Mouse (Mus musculus) limb, embryonic 14.5 days (tissue): Measurements from ENCODE around the gene Uba1. TPM values are rescaled to one million over a fixed set of nuclear protein-coding genes. Genes with fewer than 3 reads are reported as not detected.

Experiments used
- ATAC-seq: fragments of 200-750 bp; cut with Nextera tagmentation; 2 replicates; pipeline ENCODE4 v1.8.0; 2017; ENCODE audit warnings: low read depth, moderate number of reproducible peaks, moderate TSS enrichment; ENCODE audit not compliant: low FRiP score
- DNase-seq: peaks from one replicate; pipeline ENCODE4 v3.0.0-alpha.2; 2015; ENCODE audit warnings: low spot score
- H3K27ac ChIP-seq: fragments of 300-500 bp; sonication (generic); replicated peaks from 2 replicates; pipeline ENCODE4 v1.5.1; 2014; ENCODE audit warnings: low read depth, mild to moderate bottlenecking, low read length, moderate library complexity, mixed read lengths
- H3K27me3 ChIP-seq: fragments of 300-500 bp; sonication (generic); 2 replicates; pipeline ENCODE4 v1.6.1; 2014; ENCODE audit warnings: low read length, mixed read lengths; ENCODE audit not compliant: control insufficient read depth, insufficient read depth
- H3K36me3 ChIP-seq: fragments of 300-500 bp; sonication (generic); 2 replicates; pipeline ENCODE4 v1.6.1; 2014; ENCODE audit warnings: mild to moderate bottlenecking, low read length, moderate library complexity, mixed read lengths; ENCODE audit not compliant: control insufficient read depth, insufficient read depth
- H3K4me1 ChIP-seq: fragments of 300-500 bp; sonication (generic); 2 replicates; pipeline ENCODE4 v1.6.1; 2014; ENCODE audit warnings: antibody characterized with exemption, low read length, mixed read lengths; ENCODE audit not compliant: control insufficient read depth, insufficient read depth
- H3K4me2 ChIP-seq: fragments of 300-500 bp; sonication (generic); replicated peaks from 2 replicates; pipeline ENCODE4 v1.6.1; 2014; ENCODE audit warnings: low read depth, mild to moderate bottlenecking, low read length, moderate library complexity; ENCODE audit not compliant: severe bottlenecking
- H3K4me3 ChIP-seq: fragments of 300-500 bp; sonication (generic); replicated peaks from 2 replicates; pipeline ENCODE4 v1.5.1; 2014; ENCODE audit warnings: low read length
- H3K9ac ChIP-seq: fragments of 300-500 bp; sonication (generic); 2 replicates; pipeline ENCODE4 v1.6.1; 2014; ENCODE audit warnings: mild to moderate bottlenecking, low read depth, low read length, moderate library complexity; ENCODE audit not compliant: severe bottlenecking
- H3K9me3 ChIP-seq: fragments of 300-500 bp; sonication (generic); 2 replicates; pipeline ENCODE4 v1.6.1; 2016; ENCODE audit warnings: low read length; ENCODE audit not compliant: control insufficient read depth
- POLR2A ChIP-seq: fragments of 200-500 bp; IDR thresholded peaks from 2 replicates; pipeline ENCODE4 v1.8.0; 2012; ENCODE audit warnings: inconsistent platforms, mild to moderate bottlenecking, moderate library complexity, borderline replicate concordance; ENCODE audit not compliant: insufficient read depth, insufficient read length; ENCODE audit errors: extremely low read depth
- WGBS: fragments of 180-500 bp; shearing (Covaris S2); extraction: QIAGEN DNeasy Blood & Tissue Kit; methylation state at CpG from one replicate; pipeline ENCODE4 v1.1.7; 2014; 5-methylcytosine and 5-hydroxymethylcytosine counted together
- polyA plus RNA-seq, 2 experiments: library from polyadenylated mRNA; depleted of rRNA in 1 of 2; stranded (reverse) in 1 of 2; unstranded in 1 of 2; fragments of >200 nt; fragmentation: Nextera tagmentation in 1 of 2; extraction: Ambion mirVana in 1 of 2; gene quantifications; 2 replicates each; pipeline versions ENCODE4 v1.2.1 to v1.2.3; 2012 to 2014

Uba1 gene
- polyA plus RNA-seq (2012; rRNA removed) (246 and 331 TPM in 2 replicates), polyA plus RNA-seq (2014; fragmentation: Nextera tagmentation; extraction: Ambion mirVana) (181 and 183 TPM in 2 replicates)

GRCm38 (mm10) chrX:20658026-20658652, at the start of gene Uba1:
Uba1 (plus strand) TSS chrX:20658326.
- peak; percentile 86 for ATAC-seq
- DNase-seq: peak; percentile 93
- no peak for TF ChIP-seq POLR2A

GRCm38 (mm10) chrX:20608500-20608899, 49.6 kb upstream of the Uba1 start:
- DNase-seq (no peak), ATAC-seq (no peak)
- H3K27ac ChIP-seq: no peak overlapping the region
- H3K4me2 ChIP-seq: no peak overlapping the region
- no peaks in the 10 kb centered on the region for H3K27me3 ChIP-seq
- no peak overlapping the region for H3K9ac ChIP-seq
- TF ChIP-seq POLR2A: no peak
- WGBS: 87% methylated on average over 4 of the region's 4 CpGs
- H3K9me3 ChIP-seq: no peaks in the 10 kb centered on the region
- H3K4me1 ChIP-seq: no peaks in the 10 kb centered on the region
- H3K36me3 ChIP-seq: no peaks in the 10 kb centered on the region
- no peak overlapping the region for H3K4me3 ChIP-seq

More at GRCm38 (mm10) chrX:20658026-20658652, at the start of gene Uba1:
- H3K27me3 ChIP-seq: no peaks in the 10 kb centered on the region
- H3K9ac ChIP-seq: peak within 1 kb of the TSS; percentile 60
- 22% methylated on average over 27 of the region's 27 CpGs for WGBS
- no peaks in the 10 kb centered on the region for H3K9me3 ChIP-seq
- H3K4me2 ChIP-seq: peak within 1 kb of the TSS; percentile 64
- 0 out of 2 replicates have a peak within 1 kb of the TSS, but pooled peaks have one; percentile 38 for H3K27ac ChIP-seq
- H3K4me1 ChIP-seq: no peaks in the 10 kb centered on the region
- no peaks in the 10 kb centered on the region for H3K36me3 ChIP-seq
- peak within 1 kb of the TSS; percentile 48 for H3K4me3 ChIP-seq

- TF ChIP-seq POLR2A: no peak
- ATAC-seq: peak; percentile 38
- WGBS: 24% methylated on average over 17 of the region's 17 CpGs
- peak overlapping the region; percentile 51 for H3K9ac ChIP-seq
- H3K36me3 ChIP-seq: peaks cover 11% of the 10 kb centered on the region
- no peaks in the 10 kb centered on the region for H3K9me3 ChIP-seq
- H3K4me3 ChIP-seq: peak overlapping the region; percentile 56
- peak overlapping the region; percentile 85 for H3K27ac ChIP-seq
- H3K4me1 ChIP-seq: no peaks in the 10 kb centered on the region
- H3K27me3 ChIP-seq: no peaks in the 10 kb centered on the region
- peak overlapping the region; percentile 47 for H3K4me2 ChIP-seq
- no peak for DNase-seq
Observed at GRCm38 (mm10) chrX:20616861-20617175, 41.3 kb upstream of the Uba1 start.

GRCm38 (mm10) chrX:20617176-20617902, 40.8 kb upstream of the Uba1 start, which contains the start of the genes Rbm10 and Ndufb11:
Rbm10 (plus strand) TSS chrX:20617503.
Ndufb11 (minus strand) TSS chrX:20617619.
- H3K4me3 ChIP-seq: peak within 1 kb of the TSS; percentile 56
- H3K4me1 ChIP-seq: no peaks in the 10 kb centered on the region

GRCm38 (mm10) chrX:20617903-20618399, 40.2 kb upstream of the Uba1 start:
- H3K9me3 ChIP-seq: no peaks in the 10 kb centered on the region

More at GRCm38 (mm10) chrX:20617176-20617902, 40.8 kb upstream of the Uba1 start, which contains the start of the genes Rbm10 and Ndufb11:
- H3K27ac ChIP-seq: peak within 1 kb of the TSS; percentile 85
- peak within 1 kb of the TSS; percentile 61 for H3K9ac ChIP-seq
- peaks cover 13% of the 10 kb centered on the region for H3K36me3 ChIP-seq
- DNase-seq (peak; percentile 83), ATAC-seq (peak; percentile 94)
- H3K4me2 ChIP-seq: peak within 1 kb of the TSS; percentile 55
- H3K9me3 ChIP-seq: no peaks in the 10 kb centered on the region
- 23% methylated on average over 45 of the region's 49 CpGs for WGBS
- TF ChIP-seq POLR2A: 0 out of 2 replicates have a peak, but pooled peaks have one; percentile 17
- no peaks in the 10 kb centered on the region for H3K27me3 ChIP-seq

More at GRCm38 (mm10) chrX:20617903-20618399, 40.2 kb upstream of the Uba1 start:
- peak overlapping the region; percentile 85 for H3K27ac ChIP-seq
- H3K4me3 ChIP-seq: peak overlapping the region; percentile 56
- 20% methylated on average over 31 of the region's 31 CpGs for WGBS
- peaks cover 15% of the 10 kb centered on the region for H3K36me3 ChIP-seq
- DNase-seq: peak; percentile 17
- ATAC-seq: peak; percentile 11
- no peaks in the 10 kb centered on the region for H3K27me3 ChIP-seq
- H3K9ac ChIP-seq: peak overlapping the region; percentile 61
- no peaks in the 10 kb centered on the region for H3K4me1 ChIP-seq
- H3K4me2 ChIP-seq: peak overlapping the region; percentile 55
- TF ChIP-seq POLR2A: no peak
